Mouse (Mus musculus): Measurements from ENCODE around the gene Donson.

- TF ChIP-seq CTCF (IDR thresholded peaks at IDR 0.05; ENCODE audit: control insufficient read depth, insufficient read depth, insufficient replicate concordance, low read depth, low read length): no peak
- TF ChIP-seq POLR2A (IDR thresholded peaks at IDR 0.05; ENCODE audit: control insufficient read depth, low read depth, low read length): no peak
Measured at GRCm38 (mm10) chr16:91695108-91695755, 6.7 kb upstream of the Donson start.

Measured in testis, adult 2 months (tissue).